Mouse (Mus musculus) C2C12 (cell line): ENCODE measurements around the gene Lcn8.

ENCODE experiments used
- CEBPB ChIP-seq: IDR thresholded peaks from one replicate; pipeline ENCODE4 v1.6.1; 2011; ENCODE audit warnings: low read depth, mild to moderate bottlenecking, control low read depth, moderate library complexity
- CTCF ChIP-seq: IDR thresholded peaks from one replicate; pipeline ENCODE4 v1.5.1; 2011; ENCODE audit not compliant: control insufficient read depth, insufficient read depth, insufficient read length
- FOSL1 ChIP-seq: IDR thresholded peaks from one replicate; pipeline ENCODE4 v1.8.0; 2011; ENCODE audit warnings: mild to moderate bottlenecking, low read length; ENCODE audit not compliant: poor library complexity, insufficient read depth, severe bottlenecking
- MAX ChIP-seq: IDR thresholded peaks from one replicate; pipeline ENCODE4 v1.6.1; 2011; ENCODE audit warnings: mild to moderate bottlenecking, control low read depth
- MYOD1 ChIP-seq: IDR thresholded peaks from one replicate; pipeline ENCODE4 v1.6.1; 2011; ENCODE audit warnings: low read depth; ENCODE audit not compliant: control insufficient read depth, insufficient read length
- MYOG ChIP-seq: IDR thresholded peaks from one replicate; pipeline ENCODE4 v1.6.1; 2011; ENCODE audit not compliant: control insufficient read depth, insufficient read length; ENCODE audit errors: extremely low read depth
- USF1 ChIP-seq: IDR thresholded peaks from one replicate; pipeline ENCODE4 v1.6.1; 2011; ENCODE audit warnings: low read depth, mild to moderate bottlenecking, control low read depth, moderate library complexity

- TF ChIP-seq MAX (no peak), CTCF (no peak), FOSL1 (no peak), MYOG (no peak), MYOD1 (no peak), CEBPB (no peak), USF1 (no peak)
Measured at GRCm38 (mm10) chr2:25620852-25621228, 32.1 kb upstream of the Lcn8 start.
